Mouse (Mus musculus) heart, embryonic 13.5 days (tissue): Measurements from ENCODE around the gene Lrrc71. TPM values are rescaled to one million over a fixed set of nuclear protein-coding genes. Genes with fewer than 3 reads are reported as not detected.

Experiments
- ATAC-seq: fragments of 200-750 bp; cut with Nextera tagmentation; 2 replicates; pipeline ENCODE4 v1.8.0; 2017; ENCODE audit warnings: moderate TSS enrichment; ENCODE audit not compliant: insufficient number of reproducible peaks, low FRiP score, low TSS enrichment; ENCODE audit errors: extremely low read depth
- H3K27ac ChIP-seq: fragments of 300-500 bp; sonication (generic); replicated peaks from 2 replicates; pipeline ENCODE4 v1.5.1; 2015; ENCODE audit warnings: moderate library complexity, mild to moderate bottlenecking, inconsistent platforms
- H3K27me3 ChIP-seq: fragments of 300-500 bp; sonication (generic); replicated peaks from 2 replicates; pipeline ENCODE4 v1.6.1; 2015; ENCODE audit warnings: mild to moderate bottlenecking, inconsistent platforms
- H3K36me3 ChIP-seq: fragments of 300-500 bp; sonication (generic); 2 replicates; pipeline ENCODE4 v1.6.1; 2015; ENCODE audit warnings: mild to moderate bottlenecking, inconsistent platforms
- H3K4me1 ChIP-seq: fragments of 300-500 bp; sonication (generic); 2 replicates; pipeline ENCODE4 v1.6.1; 2015; ENCODE audit warnings: inconsistent platforms
- H3K4me2 ChIP-seq: fragments of 300-500 bp; sonication (generic); 2 replicates; pipeline ENCODE4 v1.6.1; 2015; ENCODE audit warnings: inconsistent platforms, mild to moderate bottlenecking, moderate library complexity
- H3K4me3 ChIP-seq: fragments of 300-500 bp; sonication (generic); 2 replicates; pipeline ENCODE4 v1.5.1; 2015; ENCODE audit warnings: moderate library complexity, mild to moderate bottlenecking, inconsistent platforms
- H3K9ac ChIP-seq: fragments of 300-500 bp; sonication (generic); 2 replicates; pipeline ENCODE4 v1.6.1; 2015; ENCODE audit warnings: inconsistent platforms, mild to moderate bottlenecking, moderate library complexity
- H3K9me3 ChIP-seq: fragments of 300-500 bp; sonication (generic); 2 replicates; pipeline ENCODE4 v1.6.1; 2016; ENCODE audit warnings: inconsistent platforms
- WGBS: fragments of 180-500 bp; shearing (Covaris S2); methylation state at CpG from one replicate; pipeline ENCODE4 v1.1.7; 2015; ENCODE audit warnings: mixed read lengths; 5-methylcytosine and 5-hydroxymethylcytosine counted together
- polyA plus RNA-seq: library from polyadenylated mRNA; unstranded; fragments of >200 nt; fragmentation: Nextera tagmentation; extraction: Ambion mirVana; gene quantifications from 2 replicates; pipeline ENCODE4 v1.2.1, GENCODE M21; 2015

Lrrc71 gene
- polyA plus RNA-seq, 1 experiment from 2014 or later = not detected

DNA sequence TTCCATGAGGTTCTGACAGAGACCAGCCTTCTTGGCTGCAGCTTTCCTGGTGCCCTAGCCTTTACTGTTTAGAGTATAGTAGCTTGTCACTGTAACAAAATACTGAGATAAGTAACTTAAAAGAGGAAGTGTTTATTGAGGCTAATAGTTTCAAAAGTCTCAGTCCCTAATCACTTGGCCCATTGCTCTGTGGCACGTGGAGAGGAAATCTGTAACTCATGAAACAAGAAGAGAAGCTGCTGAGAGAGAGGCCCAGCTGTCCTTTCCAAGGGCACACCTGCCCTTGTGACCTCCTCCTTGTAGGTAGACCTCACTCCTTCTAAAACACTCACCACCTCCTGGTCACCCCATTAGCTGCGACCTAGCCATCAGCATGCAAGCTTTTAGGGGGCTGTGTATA is 29.9 kb downstream of the Lrrc71 start:
- Histone ChIP-seq H3K9me3 (no peaks in the 10 kb centered on the region), H3K4me3 (no peak overlapping the region), H3K4me2 (no peak overlapping the region), H3K27ac (no peak overlapping the region), H3K9ac (no peak overlapping the region), H3K27me3 (no peaks in the 10 kb centered on the region), H3K4me1 (no peaks in the 10 kb centered on the region), H3K36me3 (peaks cover 94% of the 10 kb centered on the region)
- ATAC-seq = no peak
- 82% methylated on average over 2 of the region's 2 CpGs for WGBS

Other genes with a start within 250 kb of the Lrrc71 start
- 8.7 and 10.0 TPM in 2 replicates for gene Etv3, start 223.2 kb downstream of the Lrrc71 start, polyA plus RNA-seq
- gene Arhgef11, start 131.1 kb downstream of the Lrrc71 start, polyA plus RNA-seq = 7.7 and 8.3 TPM in 2 replicates
- gene Ntrk1, start 46.5 kb upstream of the Lrrc71 start, polyA plus RNA-seq = 0.66 and 1.5 TPM in 2 replicates
- gene Insrr, start 48.3 kb upstream of the Lrrc71 start, polyA plus RNA-seq = 0.06 and 0.08 TPM in 2 replicates
- 17.1 and 18.1 TPM in 2 replicates for gene Pear1, start 75.7 kb upstream of the Lrrc71 start, polyA plus RNA-seq
- gene Sh2d2a, start 98.1 kb upstream of the Lrrc71 start, polyA plus RNA-seq = 0.04 and 0.17 TPM in 2 replicates
- gene Prcc, start 137.0 kb upstream of the Lrrc71 start, polyA plus RNA-seq = 9.7 and 11.7 TPM in 2 replicates
- gene Hdgf, start 157.7 kb upstream of the Lrrc71 start, polyA plus RNA-seq = 127 and 141 TPM in 2 replicates
- 55.0 and 57.2 TPM in 2 replicates for gene Mrpl24, start 170.9 kb upstream of the Lrrc71 start, polyA plus RNA-seq
- gene Isg20l2, start 181.7 kb upstream of the Lrrc71 start, polyA plus RNA-seq = 28.9 and 30.1 TPM in 2 replicates
- gene Rrnad1, start 182.1 kb upstream of the Lrrc71 start, polyA plus RNA-seq = 13.4 and 16.0 TPM in 2 replicates
- gene Crabp2, start 200.0 kb upstream of the Lrrc71 start, polyA plus RNA-seq = 6.2 and 8.4 TPM in 2 replicates
- 18.7 and 18.9 TPM in 2 replicates for gene Nes, start 222.5 kb upstream of the Lrrc71 start, polyA plus RNA-seq